Mouse (Mus musculus) layer of hippocampus, postnatal 14 days (tissue): ENCODE results near the gene Mul1. TPM values are rescaled to one million over a fixed set of nuclear protein-coding genes. Genes with fewer than 3 reads are reported as not detected.
A peak's percentile ranks its signal among the peaks of the same experiment; 100 is the strongest.
"Not testable (repeated sequence)": the region's sequence is repeated elsewhere in the genome, so short reads cannot be mapped to it uniquely, and the experiment has no call there.

Source experiments
- DNase-seq, 2 experiments: peaks; one replicate each; pipeline ENCODE4 v3.0.0; 2021 to 2022; ENCODE audit warnings: low spot score in 2 of 2, mixed read lengths in 1 of 2
- long read RNA-seq, 2 experiments: library from polyadenylated mRNA; stranded (forward); transcript quantifications; one replicate each; pipeline ENCODE4 v2.0.0; 2021
- total RNA-seq, 2 experiments: library from RNA; stranded (reverse); gene quantifications; 2 replicates each; pipeline ENCODE4 v1.2.3; 2021

Gene Mul1
- total RNA-seq: 10 to 100 TPM; 43.4 to 46.7 TPM
- long read RNA-seq, experiment 1, transcript Mul1-201 (4 exons, 3,733 nt): major isoform, 18 of 27 reads
- long read RNA-seq, experiment 1, partial matches to known transcripts: 0 of 27 reads
- long read RNA-seq, experiment 1, other reads (novel, unspliced or antisense): 9 of 27 reads
- long read RNA-seq, experiment 2, transcript Mul1-201 (4 exons, 3,733 nt): major isoform, 16 of 31 reads
- long read RNA-seq, experiment 2, partial matches to known transcripts: 0 of 31 reads
- long read RNA-seq, experiment 2, other reads (novel, unspliced or antisense): 15 of 31 reads

DNA sequence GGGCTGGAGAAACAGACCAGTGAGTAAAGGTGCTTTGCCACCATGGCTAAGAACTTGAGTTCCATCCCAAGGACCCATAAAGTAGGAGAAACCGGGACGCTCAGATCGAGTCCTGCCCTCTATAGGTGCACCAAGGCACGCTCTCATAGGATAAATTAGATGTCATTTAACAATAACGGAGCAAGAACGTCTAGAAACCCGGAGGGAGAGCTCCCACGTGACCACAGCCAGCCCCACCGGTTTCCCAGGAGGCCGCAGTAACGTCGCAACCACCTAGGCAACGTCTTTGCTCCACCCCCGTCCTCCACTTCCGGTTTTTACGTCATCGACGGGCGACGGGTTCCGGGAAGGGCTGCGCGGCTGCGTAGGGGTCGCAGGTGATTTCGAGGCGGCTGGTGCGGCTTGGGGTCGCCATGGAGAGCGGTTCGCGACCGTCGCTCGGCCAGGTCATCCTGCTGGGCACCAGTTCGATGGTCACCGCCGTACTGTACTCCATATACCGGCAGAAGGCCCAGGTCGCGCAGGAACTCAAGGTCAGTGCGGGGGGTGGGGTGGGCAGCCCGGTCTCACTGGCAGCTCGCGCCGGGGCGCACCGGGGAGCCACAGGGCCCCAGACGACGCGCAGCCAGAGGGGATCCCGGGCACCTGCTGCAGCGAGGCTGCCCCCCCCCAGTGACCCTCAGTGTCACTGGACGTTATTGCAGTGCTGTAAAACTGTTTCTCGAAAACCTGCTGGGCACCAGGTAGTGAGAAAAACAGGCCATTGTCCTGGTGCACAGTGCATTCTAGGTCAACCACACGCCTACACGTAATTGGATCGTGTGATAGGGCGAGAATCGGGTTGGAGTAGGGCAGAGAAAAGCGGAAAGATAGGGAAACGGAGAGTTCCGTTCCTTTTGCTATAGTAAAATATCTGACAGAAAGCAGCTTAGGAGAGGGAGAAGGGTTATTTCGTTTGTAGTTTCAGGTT, at the start of gene Mul1:
Mul1 (plus strand) TSS at position 325 of the 970 bp plus-strand sequence.
- peak; percentile 94 to 97 for DNase-seq

DNA sequence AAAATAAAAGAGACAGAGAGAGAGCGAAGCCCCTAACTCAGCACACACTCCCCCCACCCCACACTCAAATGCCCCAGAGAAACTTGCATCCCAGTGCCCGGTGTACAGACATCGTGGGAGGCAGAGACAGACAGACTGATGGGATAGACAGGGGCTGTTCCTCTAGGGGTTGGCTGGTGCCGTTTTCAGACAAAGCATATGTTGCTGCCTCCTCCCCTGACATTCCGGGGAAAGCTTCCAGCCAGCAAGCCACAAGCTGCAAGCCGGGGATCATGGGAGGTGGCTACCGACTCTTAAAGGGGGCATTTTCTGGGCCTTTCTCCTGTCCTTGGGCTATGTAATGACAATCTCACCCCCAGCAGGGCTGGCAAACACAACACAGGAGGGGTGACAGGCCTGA, 40.8 kb upstream of the Mul1 start:
- no peak for DNase-seq

DNA sequence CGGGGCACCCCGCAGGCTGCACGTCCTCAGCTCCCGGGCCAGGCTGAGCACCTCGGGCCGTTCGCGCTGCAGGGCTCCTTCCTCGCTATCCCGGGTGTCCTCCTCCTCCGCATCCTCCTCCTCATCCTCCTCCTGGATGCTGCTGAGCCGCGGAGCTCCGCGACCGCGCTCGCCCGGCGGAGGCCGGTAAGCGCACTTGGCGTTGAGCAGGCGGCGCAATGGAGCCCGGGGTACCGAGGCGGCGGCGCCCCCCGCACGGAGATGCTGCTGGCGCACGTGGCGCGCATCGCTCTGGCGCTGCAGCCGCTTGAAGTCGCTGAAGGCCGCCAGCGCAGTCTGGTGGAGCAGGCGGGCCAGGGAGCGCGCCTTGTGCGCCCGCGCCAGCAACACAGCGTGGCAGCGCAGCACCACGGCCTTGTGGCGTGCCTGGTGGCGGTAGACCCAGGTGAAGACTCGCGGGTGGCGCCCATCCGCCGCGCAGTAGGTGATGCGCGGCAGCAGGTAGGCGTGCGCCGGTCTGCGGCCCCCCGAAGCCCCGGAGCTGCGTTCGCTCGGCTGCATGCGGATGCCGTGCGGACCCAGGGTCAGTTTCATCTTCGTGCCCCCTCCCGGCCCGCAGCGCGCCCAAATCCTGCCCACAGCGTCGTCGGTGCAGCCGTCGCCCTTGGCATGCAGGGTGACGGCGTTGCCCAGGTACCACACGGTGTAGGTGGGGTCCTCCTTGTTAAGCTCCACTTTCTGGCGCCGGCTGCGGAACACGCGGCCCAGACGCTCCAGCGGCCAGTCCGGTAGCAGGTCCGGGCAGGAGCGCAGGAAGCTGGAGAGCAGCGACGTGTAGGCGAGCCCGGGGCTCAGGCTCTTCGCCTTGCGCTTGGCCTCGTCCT, 39.1 kb upstream of the Mul1 start:
- peak in 1 of 2 experiments; percentile 50 for DNase-seq

DNA sequence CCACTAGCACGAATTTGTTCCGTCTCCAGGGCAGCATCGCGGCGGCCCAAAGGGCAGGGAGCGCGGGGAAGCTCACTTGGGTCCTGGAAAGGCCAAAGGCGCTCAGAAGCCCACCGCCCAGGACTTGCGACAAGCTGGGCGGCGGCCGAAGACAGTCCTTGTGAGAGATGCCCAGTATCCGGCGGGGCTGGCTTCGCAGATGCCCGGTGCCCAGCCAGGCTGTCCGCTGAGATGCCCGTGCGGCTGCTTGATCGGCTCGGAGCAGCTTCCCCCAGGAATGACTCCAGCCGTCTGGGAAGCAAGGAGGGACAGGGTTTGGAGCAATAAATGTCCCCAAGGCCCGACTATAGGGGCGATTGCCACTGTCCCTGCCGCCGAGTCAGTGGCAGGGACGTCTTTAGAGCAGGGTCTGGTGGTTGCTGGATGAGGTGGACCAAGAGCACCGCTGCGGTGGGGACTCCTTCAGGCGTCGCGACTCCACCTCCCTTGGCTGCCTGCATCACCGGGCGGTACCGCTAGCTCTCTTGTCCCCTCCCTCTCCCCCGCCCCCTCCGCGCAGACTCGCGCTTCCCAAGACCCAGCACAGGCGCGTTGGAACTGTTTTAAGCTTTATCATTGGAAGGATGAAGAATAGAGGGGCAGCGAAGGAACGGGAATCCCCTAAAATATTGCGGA, 38.4 kb upstream of the Mul1 start, which contains the start of gene Fam43b:
Fam43b (minus strand) TSS at position 558 of the 675 bp plus-strand sequence.
- DNase-seq: peak; percentile 72 to 75

DNA sequence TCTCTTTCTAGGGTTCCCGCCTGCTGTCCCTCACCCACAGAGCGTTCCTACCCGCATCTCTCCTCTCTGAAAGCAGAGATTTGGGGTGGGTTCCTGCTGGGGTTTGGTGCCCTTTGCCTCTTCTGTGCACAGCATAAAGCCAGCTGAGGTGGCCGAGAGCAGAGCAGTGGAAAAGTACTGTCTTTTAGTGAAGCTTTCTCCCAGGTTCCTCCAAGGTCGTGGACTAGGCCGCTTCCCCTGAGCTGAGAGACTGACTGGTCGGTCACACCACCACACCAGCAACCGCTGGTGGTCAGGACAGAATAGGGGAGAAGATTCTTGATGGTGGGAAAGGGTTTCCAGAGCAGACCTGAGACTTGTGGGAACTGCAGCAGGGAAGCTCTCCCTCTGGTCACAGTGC, 37.8 kb upstream of the Mul1 start:
- no peak for DNase-seq

DNA sequence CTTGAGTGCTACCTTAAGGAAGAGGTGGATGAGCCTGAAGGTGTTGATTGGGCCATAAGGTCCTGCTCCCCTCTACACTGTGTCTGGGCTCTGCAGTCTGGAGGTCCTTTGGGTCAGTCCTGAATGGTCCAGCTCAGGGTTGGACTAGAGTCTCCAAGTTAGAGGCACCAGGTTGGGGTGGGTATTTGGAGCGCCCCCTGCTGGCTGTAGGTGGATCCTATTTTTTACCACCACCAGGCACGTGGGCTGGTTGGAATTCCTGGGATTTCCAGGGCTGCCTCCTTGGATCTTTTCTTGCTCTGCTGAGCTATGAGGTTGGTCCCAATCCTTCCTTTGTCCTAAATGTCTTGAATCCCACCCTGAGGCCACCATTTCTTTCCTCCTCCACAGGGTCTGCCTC, 29.7 kb upstream of the Mul1 start:
- no peak for DNase-seq

DNA sequence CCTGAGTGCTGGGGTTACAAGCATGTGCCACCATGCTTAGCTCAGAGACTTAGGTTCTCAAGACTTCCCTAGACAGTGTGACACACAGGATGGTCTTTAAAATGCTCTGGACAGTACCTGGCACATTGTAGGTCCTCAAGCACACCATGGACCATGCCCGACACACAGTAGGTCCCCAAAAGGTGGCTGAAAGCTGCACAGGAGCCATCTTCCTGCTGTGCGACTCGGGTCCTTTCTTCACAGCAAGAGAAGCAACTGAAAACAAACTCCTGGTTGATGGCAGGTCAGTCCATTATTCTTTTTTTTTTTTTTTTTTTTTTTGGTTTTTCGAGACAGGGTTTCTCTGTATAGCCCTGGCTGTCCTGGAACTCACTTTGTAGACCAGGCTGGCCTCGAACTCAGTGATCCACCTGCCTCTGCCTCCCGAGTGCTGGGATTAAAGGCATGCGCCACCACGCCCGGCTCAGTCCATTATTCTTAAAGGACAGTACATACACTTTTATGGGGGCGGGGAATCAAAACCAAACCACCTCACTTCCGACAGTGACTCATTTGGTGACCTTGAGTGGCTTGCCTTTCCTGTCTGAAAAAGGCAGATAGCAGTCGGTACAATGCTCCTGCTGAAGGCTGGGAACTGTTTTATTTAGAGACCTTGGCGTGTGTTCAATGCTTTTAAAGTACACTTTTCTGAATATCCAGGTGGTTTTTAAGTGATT, 26.8 kb upstream of the Mul1 start:
- DNase-seq: no peak

DNA sequence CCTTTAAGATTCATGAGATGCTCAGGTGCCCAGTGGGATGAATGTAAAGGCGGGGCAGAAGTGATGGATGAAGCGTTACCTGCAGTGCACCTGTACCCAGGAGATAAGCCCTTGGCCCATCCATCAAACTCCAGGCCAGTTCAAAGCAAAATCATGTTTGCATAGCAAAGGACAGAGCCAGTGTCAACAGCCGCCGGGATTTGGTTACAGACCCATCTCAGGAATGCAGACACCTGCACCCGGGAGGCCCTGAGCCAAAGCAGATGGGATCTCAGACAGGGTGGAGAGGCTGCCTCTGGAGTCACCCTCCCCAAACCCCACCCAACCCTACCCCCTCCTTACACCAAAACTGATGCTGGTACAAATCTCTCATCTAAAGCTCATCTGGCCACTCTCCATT, 23.5 kb upstream of the Mul1 start:
- no peak for DNase-seq

DNA sequence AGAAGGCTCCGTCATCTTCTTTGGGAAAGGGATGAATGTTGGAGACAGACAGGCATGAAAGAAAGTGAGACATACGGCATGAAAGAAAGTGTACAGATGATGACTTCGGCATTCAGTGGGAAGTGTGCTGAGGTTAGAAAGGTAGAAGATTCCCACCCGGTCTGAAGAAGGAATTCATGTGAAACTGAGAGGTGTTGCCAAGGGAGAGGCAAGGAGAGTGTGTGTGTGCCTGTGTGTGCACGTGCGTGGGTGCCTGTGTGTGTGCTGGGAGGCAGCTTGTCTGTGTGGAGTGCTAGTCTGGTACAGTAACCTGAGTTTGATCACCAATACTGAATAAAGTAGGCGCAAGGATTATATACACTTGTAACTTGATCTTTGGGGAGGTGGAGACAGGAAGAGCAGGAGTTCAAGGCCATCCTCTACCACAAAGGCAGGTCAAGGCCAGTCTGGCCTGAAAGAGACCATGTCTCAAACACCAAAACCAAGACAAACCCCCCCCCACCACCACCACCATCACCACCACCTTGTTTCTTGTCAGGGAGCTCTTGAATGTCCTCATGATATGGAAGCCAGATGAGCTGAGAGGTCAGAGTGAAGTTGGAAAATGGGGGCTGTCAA, 22.9 kb upstream of the Mul1 start:
- no peak for DNase-seq

DNA sequence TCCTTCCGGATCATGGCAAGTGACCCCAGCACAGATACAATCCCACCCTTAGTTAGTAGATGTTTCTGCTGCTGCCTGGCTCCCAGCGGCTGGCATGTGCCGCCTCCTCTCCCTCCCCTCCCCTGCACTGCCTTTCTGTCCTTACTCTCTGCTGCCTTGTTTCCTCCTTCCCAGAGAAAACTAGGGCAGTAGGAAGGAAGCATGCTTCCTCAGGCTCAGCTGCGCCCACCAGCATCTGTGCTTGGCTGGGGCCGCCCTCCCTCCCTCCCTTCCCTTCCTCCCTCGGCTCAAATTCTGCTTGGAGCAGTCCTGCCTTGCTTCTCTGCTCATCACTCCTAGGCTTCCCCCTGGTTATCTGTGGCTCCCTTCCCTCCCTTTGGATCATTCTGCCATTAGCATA, 19.7 kb upstream of the Mul1 start:
- DNase-seq: peak in 1 of 2 experiments; percentile 32

DNA sequence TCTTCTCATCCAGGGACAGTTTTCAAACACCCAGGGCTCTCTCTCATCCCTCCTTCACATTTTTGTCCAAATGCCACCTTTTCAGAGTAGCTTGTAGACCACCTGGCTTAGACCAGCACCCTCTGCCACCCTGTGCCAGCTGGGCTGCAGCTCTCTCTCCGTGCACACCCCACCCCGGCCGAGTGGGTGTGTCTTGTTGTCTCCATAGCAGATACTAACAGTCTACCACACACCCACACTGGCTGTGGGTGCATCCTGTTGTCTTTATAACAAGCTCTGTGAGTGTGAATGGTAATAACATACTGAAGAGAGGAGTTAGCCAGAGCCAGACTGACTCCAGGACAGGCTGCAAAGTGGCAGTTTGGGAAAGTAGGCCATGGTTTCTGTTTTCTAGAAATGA, 18.5 kb upstream of the Mul1 start:
- no peak for DNase-seq

DNA sequence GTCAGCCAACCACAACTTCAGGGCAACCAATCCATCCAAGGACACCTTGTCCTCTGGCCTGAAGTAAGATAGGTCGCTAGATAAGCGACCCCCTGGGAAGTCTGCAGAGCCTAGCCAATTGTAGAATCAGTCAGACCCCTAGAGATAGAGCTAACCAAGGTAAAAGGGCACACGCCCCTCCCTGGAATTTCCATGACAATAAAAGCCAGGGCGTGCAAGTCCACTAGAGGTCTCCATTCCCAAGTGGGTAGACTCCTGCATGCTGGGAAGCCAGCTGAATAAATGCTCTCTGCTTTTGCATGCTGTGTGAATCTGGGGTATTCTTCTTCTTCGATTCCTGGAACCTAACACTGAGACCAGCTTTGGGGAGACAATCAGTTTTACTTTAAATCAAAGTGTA, 18.1 kb upstream of the Mul1 start:
- no peak for DNase-seq

DNA sequence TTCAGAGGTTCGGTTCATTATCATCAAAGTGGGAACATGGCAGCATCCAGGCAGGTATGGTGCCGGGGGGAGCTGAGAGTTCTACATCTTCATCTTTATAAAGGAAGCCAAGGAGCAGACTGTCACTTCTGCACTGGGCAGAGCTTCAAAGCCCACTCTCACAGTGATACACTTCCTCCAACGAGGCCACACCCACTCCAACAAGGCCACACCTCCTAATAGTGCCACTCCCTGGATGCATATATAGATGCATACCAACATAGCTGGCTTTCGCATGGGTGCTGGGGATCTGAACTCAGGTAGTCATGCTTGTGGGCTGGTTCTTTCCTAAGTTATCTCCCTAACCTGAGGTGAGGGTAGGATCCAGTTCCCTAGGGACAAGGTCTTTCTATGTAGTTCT, 16.6 kb upstream of the Mul1 start:
- DNase-seq: no peak

DNA sequence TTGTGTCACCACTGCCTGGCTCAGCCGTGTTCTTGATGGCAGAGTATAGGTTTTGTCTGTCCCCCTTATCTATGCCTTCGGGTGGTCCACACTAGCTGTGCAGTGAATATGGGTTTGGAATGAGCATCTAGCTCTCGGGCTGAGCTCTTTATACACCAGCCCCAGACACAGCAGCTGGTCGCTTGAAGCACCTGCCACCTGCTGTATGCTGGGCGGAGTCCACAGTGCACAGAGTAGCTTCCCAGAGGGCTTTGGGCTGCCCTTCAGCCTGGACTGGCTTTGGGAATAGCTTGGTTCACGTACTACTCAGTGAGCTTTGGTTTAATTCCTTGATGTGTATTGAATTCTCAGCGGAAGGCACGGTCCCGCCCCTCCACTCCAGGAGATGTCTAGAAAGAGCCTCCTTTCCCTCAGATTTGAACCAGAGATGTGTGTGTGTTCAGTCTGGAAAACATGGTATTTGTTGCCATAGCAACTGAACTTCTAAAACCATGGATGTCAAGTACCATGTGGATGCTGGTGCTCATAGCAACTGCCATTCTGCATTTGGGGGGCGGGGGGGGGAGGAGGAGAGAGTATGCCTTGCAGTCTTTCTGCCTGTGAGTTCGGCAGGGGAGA, 16.0 kb upstream of the Mul1 start:
- no peak for DNase-seq

DNA sequence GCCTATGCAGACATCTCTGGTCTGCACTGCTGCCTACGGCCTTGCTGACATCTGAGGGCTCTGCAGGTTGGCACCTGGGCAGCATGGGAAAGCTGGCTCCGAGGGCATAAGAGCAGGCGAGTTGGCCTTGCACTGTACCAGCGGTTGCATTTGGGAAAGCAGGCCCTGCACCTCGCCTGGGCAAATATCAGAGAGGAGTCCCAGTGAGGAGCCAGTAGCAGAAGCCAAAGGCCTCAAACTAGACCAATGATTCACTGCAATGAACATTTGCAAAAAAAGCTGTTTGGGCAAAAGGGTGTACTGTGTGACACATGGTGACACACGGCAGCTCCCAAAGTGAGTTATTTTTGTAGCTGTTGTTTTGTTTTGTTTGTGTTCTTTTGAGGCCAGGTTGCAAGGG, 9.4 kb upstream of the Mul1 start:
- DNase-seq: no peak

DNA sequence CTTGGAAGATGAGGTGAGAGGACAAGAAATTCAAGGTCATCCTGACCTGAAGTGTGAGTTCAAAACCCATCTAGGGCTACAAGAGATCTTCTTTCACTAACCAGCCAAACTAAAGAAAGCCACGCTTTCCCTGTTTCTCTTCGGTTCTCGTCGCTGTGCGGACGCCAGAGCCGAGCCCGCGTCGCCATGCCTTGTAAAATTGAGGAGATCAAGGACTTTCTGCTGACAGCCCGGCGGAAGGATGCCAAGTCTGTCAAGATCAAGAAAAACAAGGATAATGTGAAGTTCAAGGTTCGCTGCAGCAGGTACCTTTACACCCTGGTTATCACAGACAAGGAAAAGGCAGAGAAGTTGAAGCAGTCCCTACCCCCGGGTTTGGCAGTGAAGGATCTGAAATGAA, 8.9 kb upstream of the Mul1 start:
- not testable (repeated sequence) for DNase-seq

DNA sequence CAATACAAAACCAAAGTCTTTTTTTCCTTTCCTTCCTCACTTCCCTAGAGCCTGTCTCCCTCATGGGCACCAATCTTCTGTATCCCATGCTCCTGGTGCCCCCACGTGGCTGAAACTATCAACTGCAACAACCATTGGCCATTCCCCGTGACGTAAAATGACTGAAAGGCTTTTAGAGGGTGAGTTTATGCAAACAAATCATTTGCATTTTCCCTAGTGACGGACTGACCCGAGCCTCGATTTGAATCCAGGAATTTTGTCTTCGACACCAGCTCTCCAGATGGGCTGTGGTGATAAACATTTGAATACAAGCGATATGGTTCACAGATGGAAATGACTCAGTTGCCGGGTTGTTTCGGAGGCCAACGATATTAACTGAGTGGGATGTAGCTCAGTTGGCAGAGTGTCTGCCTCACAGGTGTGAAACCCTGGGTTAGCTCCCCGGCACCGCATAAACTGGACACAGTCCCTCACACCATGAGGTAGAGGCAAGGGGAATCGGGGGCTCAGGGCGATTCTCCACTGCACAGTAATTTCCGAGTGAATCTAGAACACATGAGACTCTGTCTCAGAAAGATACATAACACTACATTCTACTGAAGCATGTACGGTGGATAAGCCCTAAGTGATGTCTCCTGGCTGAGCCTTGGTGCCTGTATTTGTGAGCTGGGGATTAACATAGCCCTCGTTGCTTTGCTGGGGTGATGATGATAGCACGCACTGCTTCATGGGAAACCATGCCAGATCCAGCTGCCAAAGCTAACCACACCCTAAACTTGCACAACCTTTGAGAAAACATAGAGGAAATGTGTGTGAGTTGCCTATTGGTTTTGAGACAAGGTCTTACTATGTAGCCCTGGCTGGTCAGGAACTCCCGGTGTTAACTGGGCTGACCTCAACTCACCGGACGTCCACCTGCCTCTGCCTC, 7.4 kb upstream of the Mul1 start:
- peak; percentile 89 to 93 for DNase-seq

DNA sequence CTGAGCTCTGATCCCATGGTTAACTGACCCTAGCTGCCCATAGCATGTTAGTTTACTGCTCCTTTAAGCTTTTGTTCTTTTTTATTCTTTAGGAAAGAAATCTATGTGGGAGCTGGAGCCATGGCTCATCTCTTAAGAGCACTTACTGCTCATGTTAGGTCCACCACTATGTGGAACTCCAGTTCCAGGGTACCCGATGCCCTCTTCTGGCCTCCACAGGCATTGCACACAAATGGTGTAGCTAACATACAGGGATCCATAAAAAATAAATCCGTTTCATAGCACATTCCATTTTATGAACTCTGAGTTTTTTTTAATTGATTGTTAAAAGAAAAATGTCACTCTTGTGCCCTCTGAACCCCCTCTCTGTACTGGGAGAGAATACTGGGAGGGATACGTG, 4.7 kb upstream of the Mul1 start:
- peak in 1 of 2 experiments; percentile 52 for DNase-seq
